Mouse (Mus musculus) hindbrain, embryonic 12.5 days (tissue): ENCODE measurements at regions not wholly inside any gene's neighbourhood (a gene's known extent, or its start where the extent isn't known, plus 50 kb on each side); places are given as distances from the start of the nearest gene placed in this dataset.
A peak's percentile ranks its signal among the peaks of the same experiment; 100 is the strongest.

ENCODE experiments used
- ATAC-seq: fragments of 200-750 bp; cut with Nextera tagmentation; 2 replicates; pipeline ENCODE4 v1.8.0; 2017; ENCODE audit warnings: moderate TSS enrichment; ENCODE audit not compliant: low FRiP score
- H3K27ac ChIP-seq: fragments of 300-500 bp; sonication (generic); 2 replicates; pipeline ENCODE4 v1.5.1; 2016; ENCODE audit warnings: mild to moderate bottlenecking
- H3K27me3 ChIP-seq: fragments of 300-500 bp; sonication (generic); 2 replicates; pipeline ENCODE4 v1.6.1; 2016; ENCODE audit warnings: mild to moderate bottlenecking
- H3K36me3 ChIP-seq: fragments of 300-500 bp; sonication (generic); 2 replicates; pipeline ENCODE4 v1.6.1; 2016; ENCODE audit warnings: mild to moderate bottlenecking
- H3K4me1 ChIP-seq: fragments of 300-500 bp; sonication (generic); 2 replicates; pipeline ENCODE4 v1.6.1; 2016
- H3K4me2 ChIP-seq: fragments of 300-500 bp; sonication (generic); replicated peaks from 2 replicates; pipeline ENCODE4 v1.6.1; 2016; ENCODE audit warnings: mild to moderate bottlenecking
- H3K4me3 ChIP-seq: fragments of 300-500 bp; sonication (generic); 2 replicates; pipeline ENCODE4 v1.5.1; 2016; ENCODE audit warnings: mild to moderate bottlenecking
- H3K9ac ChIP-seq: fragments of 300-500 bp; sonication (generic); 2 replicates; pipeline ENCODE4 v1.6.1; 2016; ENCODE audit warnings: mild to moderate bottlenecking, moderate library complexity
- H3K9me3 ChIP-seq: fragments of 300-500 bp; sonication (generic); replicated peaks from 2 replicates; pipeline ENCODE4 v1.6.1; 2016; ENCODE audit warnings: mild to moderate bottlenecking
- WGBS: fragments of 180-500 bp; shearing (Covaris S2); methylation state at CpG from one replicate; pipeline ENCODE4 v1.1.7; 2016; 5-methylcytosine and 5-hydroxymethylcytosine counted together

- H3K4me1 ChIP-seq = no peaks in the 10 kb centered on the region
- H3K4me3 ChIP-seq = no peak overlapping the region
- no peaks in the 10 kb centered on the region for H3K9me3 ChIP-seq
- no peaks in the 10 kb centered on the region for H3K36me3 ChIP-seq
- no peak overlapping the region for H3K4me2 ChIP-seq
- ATAC-seq = no peak
- H3K27ac ChIP-seq = no peak overlapping the region
- 73% methylated on average over 2 of the region's 2 CpGs for WGBS
- H3K27me3 ChIP-seq = no peaks in the 10 kb centered on the region
- H3K9ac ChIP-seq = no peak overlapping the region
Measured at GRCm38 (mm10) chr15:60617371-60617770, 236.2 kb downstream of the Fam84b start.

DNA sequence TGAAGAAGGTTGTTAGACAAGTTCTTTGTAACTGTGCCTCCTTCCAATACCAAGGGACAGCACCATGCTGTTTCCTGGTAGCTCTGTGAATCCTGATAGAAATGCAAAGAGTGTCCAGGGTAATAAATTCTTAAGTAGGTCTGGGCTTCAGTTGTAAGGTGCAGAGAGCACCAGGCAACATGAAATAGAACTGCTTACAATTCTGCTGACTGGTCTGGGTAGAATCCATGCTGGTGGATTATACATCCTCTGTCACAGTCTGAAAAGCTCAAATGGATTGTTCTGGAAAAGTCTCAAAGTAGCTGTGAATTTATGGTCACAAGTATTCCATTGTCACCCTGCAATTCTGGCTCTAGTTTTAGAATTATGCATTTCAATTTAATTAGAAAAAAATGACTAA, 251.7 kb downstream of the Fam84b start:
- no peak overlapping the region for H3K4me3 ChIP-seq
- H3K27ac ChIP-seq = no peak overlapping the region

GRCm38 (mm10) chr15:60577084-60577483, 276.5 kb downstream of the Fam84b start:
- H3K4me2 ChIP-seq = no peak overlapping the region
- no peak for ATAC-seq

More for the DNA sequence above, 251.7 kb downstream of the Fam84b start:
- ATAC-seq = no peak
- Histone ChIP-seq H3K36me3 (no peaks in the 10 kb centered on the region), H3K27me3 (no peaks in the 10 kb centered on the region), H3K9me3 (0 out of 2 replicates have a peak, but pooled peaks cover 2% of the 10 kb centered on the region), H3K4me1 (no peaks in the 10 kb centered on the region), H3K4me2 (no peak overlapping the region), H3K9ac (no peak overlapping the region)

DNA sequence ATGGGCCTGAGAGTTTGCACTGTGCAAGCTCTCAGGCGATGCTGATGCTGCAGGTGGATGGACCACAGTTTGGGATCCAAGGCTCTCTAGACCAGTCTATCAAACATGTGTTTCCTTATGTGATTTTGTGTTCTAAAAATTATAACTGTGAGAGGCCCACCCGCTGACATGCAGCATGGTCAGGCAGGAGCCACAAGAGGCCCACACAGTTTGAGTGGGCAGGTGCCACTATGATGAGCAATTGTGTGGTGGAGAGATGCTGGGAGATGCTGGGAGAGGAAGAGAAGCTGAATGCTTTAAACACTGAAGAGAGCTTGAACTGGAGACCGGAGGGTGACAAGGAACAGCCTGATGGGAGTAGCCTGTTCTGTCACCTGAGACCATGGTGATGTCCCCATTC, 287.3 kb downstream of the Fam84b start:
- no peaks in the 10 kb centered on the region for H3K36me3 ChIP-seq
- H3K9me3 ChIP-seq = no peaks in the 10 kb centered on the region
- peaks cover 6% of the 10 kb centered on the region for H3K27me3 ChIP-seq
- H3K4me2 ChIP-seq = no peak overlapping the region
- no peaks in the 10 kb centered on the region; the same call in 1 of the 2 replicates for H3K4me1 ChIP-seq
- no peak overlapping the region for H3K4me3 ChIP-seq
- 82% methylated on average over 3 of the region's 3 CpGs for WGBS
- H3K9ac ChIP-seq = no peak overlapping the region
- H3K27ac ChIP-seq = no peak overlapping the region
- no peak for ATAC-seq

More at GRCm38 (mm10) chr15:60577084-60577483, 276.5 kb downstream of the Fam84b start:
- Histone ChIP-seq H3K4me3 (no peak overlapping the region), H3K36me3 (no peaks in the 10 kb centered on the region), H3K27ac (no peak overlapping the region), H3K27me3 (no peaks in the 10 kb centered on the region), H3K9me3 (no peaks in the 10 kb centered on the region), H3K4me1 (no peaks in the 10 kb centered on the region), H3K9ac (no peak overlapping the region)
- 87% methylated on average over 5 of the region's 5 CpGs for WGBS

DNA sequence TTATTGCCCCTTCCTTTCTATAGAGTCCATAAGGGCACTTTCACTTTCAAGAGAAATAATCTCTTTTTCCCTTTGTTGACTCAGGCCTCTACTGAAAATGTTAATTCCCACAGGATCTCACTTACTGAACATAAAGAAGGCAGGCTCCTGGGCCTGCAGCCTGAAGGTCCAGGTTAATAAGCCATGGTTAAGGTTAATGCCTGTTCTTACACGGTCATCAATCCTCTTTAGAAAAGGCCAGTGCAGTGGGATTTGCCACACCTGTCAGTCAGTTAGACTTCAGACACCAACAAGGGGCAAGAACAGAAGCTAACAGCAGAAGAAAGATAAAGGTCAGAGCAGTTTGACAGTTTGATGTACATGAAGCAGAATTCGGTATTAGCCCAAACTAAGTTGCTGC, 288.6 kb downstream of the Fam84b start:
- 19% methylated on average over 2 of the region's 2 CpGs for WGBS
- Histone ChIP-seq H3K27me3 (peaks cover 10% of the 10 kb centered on the region), H3K36me3 (no peaks in the 10 kb centered on the region), H3K27ac (no peak overlapping the region), H3K4me2 (no peak overlapping the region), H3K4me3 (no peak overlapping the region), H3K9ac (no peak overlapping the region), H3K4me1 (no peaks in the 10 kb centered on the region; the same call in 1 of the 2 replicates), H3K9me3 (no peaks in the 10 kb centered on the region)
- 0 out of 2 replicates have a peak, but pooled peaks have one; percentile 66 for ATAC-seq

DNA sequence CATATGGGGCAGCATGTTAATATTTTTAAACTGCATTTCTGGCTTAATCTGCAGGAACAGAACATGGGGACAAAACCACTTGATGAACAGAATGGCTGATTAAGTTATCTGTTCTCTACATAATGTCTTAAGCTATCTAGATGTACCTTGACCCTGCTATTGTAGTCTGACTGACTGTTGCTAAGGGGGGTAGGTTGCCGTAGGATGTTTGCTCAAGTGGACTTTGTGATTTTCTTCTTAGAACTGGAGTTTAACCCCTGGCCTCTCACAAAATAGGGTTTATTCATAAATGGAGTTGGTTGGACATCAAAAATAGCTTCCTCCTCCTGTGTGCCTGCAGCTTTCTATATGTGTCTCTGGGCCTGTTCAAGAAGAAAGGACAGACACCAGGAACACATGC, 292.9 kb downstream of the Fam84b start:
- Histone ChIP-seq H3K4me3 (no peak overlapping the region), H3K9me3 (no peaks in the 10 kb centered on the region), H3K4me2 (no peak overlapping the region), H3K4me1 (no peaks in the 10 kb centered on the region; the same call in 1 of the 2 replicates), H3K9ac (no peak overlapping the region), H3K27me3 (0 out of 2 replicates have a peak, but pooled peaks cover 4% of the 10 kb centered on the region), H3K36me3 (no peaks in the 10 kb centered on the region), H3K27ac (no peak overlapping the region)
- no peak for ATAC-seq
- 60% methylated on average over 1 of the region's 1 CpGs for WGBS

- Histone ChIP-seq H3K4me3 (no peak overlapping the region), H3K9ac (no peak overlapping the region), H3K27ac (no peak overlapping the region), H3K4me2 (no peak overlapping the region), H3K27me3 (0 out of 2 replicates have a peak, but pooled peaks cover 4% of the 10 kb centered on the region), H3K36me3 (no peaks in the 10 kb centered on the region), H3K9me3 (no peaks in the 10 kb centered on the region), H3K4me1 (no peaks in the 10 kb centered on the region)
- WGBS = 93% methylated on average over 2 of the region's 2 CpGs
- no peak for ATAC-seq
Measured at GRCm38 (mm10) chr15:60555691-60556090, 297.9 kb downstream of the Fam84b start.

DNA sequence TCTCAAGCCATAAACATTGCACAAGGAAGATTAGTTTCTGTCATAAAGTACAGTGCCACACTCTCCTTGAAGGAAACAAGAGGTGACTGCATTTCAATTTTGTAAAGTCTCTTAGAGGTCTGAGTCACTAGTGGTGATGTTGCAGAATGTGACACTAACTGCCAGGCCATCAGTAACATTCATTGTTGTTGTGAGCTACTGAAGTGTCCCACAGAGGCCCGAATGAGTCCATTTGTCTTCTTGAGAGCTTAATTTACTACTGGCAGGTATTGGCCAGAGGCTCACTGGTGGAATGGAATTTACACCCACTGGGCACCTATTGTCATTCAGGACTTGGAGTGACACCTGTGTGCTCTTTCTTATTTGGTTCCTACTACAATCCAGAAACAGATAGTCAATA, 299.0 kb downstream of the Fam84b start:
- 17% methylated on average over 1 of the region's 1 CpGs for WGBS

DNA sequence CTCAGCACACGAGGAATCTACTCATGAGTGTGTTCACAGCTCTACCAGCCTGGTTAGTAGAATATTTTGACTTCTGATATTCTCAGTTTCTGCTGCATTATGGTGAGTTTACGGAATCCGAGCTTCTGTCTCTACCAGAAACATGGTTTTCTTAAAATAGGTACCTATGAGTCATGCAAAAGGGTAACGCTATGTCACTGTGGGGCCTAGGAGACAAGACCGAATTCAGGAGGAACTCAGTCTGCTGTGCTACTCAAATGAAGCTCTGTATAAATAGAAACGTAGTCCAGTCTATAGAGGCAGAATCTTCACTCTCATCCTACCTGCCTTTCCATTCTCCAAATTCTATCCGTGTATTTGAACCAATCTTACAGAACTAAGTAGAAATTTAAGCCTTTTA, 305.5 kb downstream of the Fam84b start:
- no peaks in the 10 kb centered on the region for H3K4me1 ChIP-seq
- H3K27ac ChIP-seq = no peak overlapping the region
- no peak overlapping the region for H3K4me2 ChIP-seq
- 89% methylated on average over 7 of the region's 7 CpGs for WGBS
- no peaks in the 10 kb centered on the region for H3K9me3 ChIP-seq
- H3K4me3 ChIP-seq = no peak overlapping the region
- no peak for ATAC-seq
- no peaks in the 10 kb centered on the region for H3K27me3 ChIP-seq
- no peaks in the 10 kb centered on the region for H3K36me3 ChIP-seq
- H3K9ac ChIP-seq = no peak overlapping the region

More for the DNA sequence above, 299.0 kb downstream of the Fam84b start:
- Histone ChIP-seq H3K9me3 (no peaks in the 10 kb centered on the region), H3K9ac (no peak overlapping the region), H3K27me3 (no peaks in the 10 kb centered on the region), H3K4me1 (no peaks in the 10 kb centered on the region), H3K4me2 (no peak overlapping the region), H3K27ac (no peak overlapping the region), H3K36me3 (no peaks in the 10 kb centered on the region), H3K4me3 (no peak overlapping the region)
- ATAC-seq = no peak

DNA sequence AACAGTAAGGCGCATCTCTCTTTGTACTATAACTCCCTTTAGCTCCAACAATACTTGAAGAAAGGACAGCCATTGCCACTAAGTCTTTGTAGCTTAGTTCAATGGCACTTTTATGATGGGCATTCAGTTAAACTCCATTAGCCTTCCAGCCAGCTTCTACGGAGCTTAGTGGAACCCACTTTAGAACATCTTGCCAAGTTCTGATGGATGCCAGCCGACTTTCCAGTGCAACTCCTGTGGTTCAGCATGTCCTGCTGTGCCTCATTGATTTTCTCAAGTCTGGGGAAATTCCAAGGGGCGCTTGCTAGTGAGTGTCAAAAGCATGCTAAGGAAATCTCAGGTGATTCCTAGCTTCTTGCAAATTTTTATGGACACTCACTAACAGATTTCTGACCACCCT, 316.4 kb downstream of the Fam84b start:
- no peak overlapping the region for H3K4me3 ChIP-seq
- 77% methylated on average over 4 of the region's 4 CpGs for WGBS
- no peak overlapping the region for H3K27ac ChIP-seq
- no peak for ATAC-seq
- no peak overlapping the region for H3K9ac ChIP-seq
- no peaks in the 10 kb centered on the region for H3K27me3 ChIP-seq
- H3K9me3 ChIP-seq = no peaks in the 10 kb centered on the region
- H3K4me2 ChIP-seq = no peak overlapping the region
- H3K36me3 ChIP-seq = no peaks in the 10 kb centered on the region
- no peaks in the 10 kb centered on the region for H3K4me1 ChIP-seq

- no peaks in the 10 kb centered on the region for H3K4me1 ChIP-seq
- no peak overlapping the region for H3K9ac ChIP-seq
- H3K9me3 ChIP-seq = no peaks in the 10 kb centered on the region
- WGBS = 72% methylated on average over 9 of the region's 9 CpGs
- no peak overlapping the region for H3K4me2 ChIP-seq
- no peaks in the 10 kb centered on the region for H3K36me3 ChIP-seq
- H3K4me3 ChIP-seq = no peak overlapping the region
- H3K27ac ChIP-seq = no peak overlapping the region
- H3K27me3 ChIP-seq = no peaks in the 10 kb centered on the region
- ATAC-seq = no peak
Measured at GRCm38 (mm10) chr15:60534701-60535100, 318.9 kb downstream of the Fam84b start.

DNA sequence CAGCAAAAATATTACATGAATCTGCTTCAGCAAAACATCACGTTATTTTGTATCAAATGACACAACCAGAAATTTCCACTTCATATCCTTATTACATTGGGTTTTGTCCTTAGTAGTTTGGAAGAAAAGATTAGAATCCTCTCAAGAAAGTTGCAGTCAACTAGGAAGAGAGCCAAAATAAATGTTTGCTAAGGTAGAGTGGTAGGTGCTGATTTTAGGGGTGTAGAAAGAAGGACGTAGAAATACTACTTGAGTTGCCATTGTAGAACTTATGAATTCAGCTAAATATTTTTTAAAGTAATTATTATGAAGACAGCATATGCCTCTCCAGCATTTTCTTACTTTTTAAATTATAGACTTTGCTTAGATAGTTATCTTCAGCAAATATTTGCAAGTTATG, 336.8 kb downstream of the Fam84b start:
- H3K4me1 ChIP-seq = no peaks in the 10 kb centered on the region
- H3K27me3 ChIP-seq = no peaks in the 10 kb centered on the region
- H3K9me3 ChIP-seq = no peaks in the 10 kb centered on the region
- no peak overlapping the region for H3K4me3 ChIP-seq
- WGBS = 92% methylated on average over 2 of the region's 2 CpGs
- ATAC-seq = no peak
- H3K4me2 ChIP-seq = no peak overlapping the region
- H3K9ac ChIP-seq = no peak overlapping the region
- no peak overlapping the region for H3K27ac ChIP-seq
- H3K36me3 ChIP-seq = no peaks in the 10 kb centered on the region

GRCm38 (mm10) chr15:60476755-60477310, 376.7 kb downstream of the Fam84b start:
- Histone ChIP-seq H3K9me3 (no peaks in the 10 kb centered on the region), H3K27me3 (no peaks in the 10 kb centered on the region), H3K36me3 (no peaks in the 10 kb centered on the region), H3K4me3 (no peak overlapping the region), H3K4me2 (no peak overlapping the region), H3K4me1 (no peaks in the 10 kb centered on the region), H3K27ac (no peak overlapping the region), H3K9ac (no peak overlapping the region)
- 46% methylated on average over 4 of the region's 4 CpGs for WGBS
- ATAC-seq = no peak; the same call in 1 of the 2 replicates
